Mouse (Mus musculus): ENCODE data around the gene Unc79.

The Unc79 gene

DNA sequence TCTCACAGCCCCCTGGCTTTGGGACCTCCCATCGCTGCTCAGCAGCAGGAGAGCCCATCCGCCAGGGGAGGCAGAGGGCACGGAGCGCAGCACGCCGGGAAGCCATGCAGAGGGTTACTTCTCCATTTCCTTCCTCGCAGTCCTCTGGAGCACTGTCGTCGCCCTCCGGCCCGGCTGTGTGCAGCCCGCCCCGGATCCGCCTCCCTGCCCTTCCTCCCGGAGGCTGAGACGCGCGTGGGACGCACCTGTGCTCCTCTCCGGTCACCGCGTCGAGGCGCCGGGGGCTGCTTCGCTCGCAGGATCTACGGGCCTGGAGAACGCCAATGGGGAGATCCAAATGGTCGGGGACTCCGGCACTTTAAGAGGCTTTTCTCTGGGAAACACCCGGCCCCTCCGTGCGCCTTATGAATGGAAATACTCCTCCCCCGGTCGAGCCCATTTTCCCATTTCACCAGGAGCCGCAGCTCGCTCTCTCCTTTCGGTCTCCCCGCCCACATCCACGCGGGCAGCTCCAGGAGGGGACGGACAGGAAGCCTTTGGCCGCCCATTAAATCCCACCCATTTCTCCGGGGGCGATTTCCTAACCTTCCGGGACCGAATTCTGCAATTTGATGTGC is at the start of gene Unc79:
Gene Unc79 (plus strand): TSS at position 82 of the 617 bp plus-strand sequence.
- peak; percentile 12 to 33 for DNase-seq

DNA sequence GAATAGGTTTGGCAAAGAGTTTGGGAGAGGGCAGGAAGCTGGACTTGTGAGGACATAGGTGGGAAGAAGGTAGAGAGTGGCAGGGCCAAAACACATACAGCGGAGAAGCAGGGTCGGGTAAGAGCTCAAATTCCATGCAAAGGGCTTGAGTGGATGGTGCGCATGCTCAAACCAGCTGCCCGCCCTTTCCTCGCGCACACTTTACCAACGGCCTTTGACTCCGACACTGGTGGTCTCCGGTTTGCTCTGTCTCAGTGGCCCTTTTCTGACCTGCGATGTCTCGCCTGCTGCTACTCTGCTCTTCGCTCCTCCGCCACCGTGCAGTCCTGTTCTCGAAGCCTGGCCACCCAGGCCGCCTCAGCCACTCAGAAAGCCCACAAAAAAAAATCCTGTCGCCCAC is 49.6 kb upstream of the Unc79 start, which contains the start of gene Cox8c:
Gene Cox8c (plus strand): TSS at position 226 of the 400 bp plus-strand sequence.
- no peak for DNase-seq

DNA sequence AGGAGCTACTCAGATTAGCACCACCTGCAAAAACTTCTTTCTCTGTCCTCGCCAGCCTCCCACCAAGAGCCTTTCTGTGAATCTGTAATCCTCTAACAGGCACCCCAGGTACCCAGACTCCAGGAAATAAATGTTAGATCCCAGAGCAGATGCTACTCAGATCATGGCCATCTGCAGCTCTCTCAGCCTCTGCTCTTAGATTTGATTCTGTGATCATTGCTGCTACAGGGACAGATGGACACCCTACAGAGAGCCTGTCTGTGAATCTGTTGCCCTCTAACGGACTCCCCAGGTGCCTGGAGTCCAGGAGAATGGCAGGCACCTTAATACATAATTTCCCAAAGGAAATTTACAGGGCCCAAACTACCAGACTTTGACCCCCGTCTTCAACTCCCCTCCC is 40.5 kb upstream of the Unc79 start:
- no peak for DNase-seq

DNA sequence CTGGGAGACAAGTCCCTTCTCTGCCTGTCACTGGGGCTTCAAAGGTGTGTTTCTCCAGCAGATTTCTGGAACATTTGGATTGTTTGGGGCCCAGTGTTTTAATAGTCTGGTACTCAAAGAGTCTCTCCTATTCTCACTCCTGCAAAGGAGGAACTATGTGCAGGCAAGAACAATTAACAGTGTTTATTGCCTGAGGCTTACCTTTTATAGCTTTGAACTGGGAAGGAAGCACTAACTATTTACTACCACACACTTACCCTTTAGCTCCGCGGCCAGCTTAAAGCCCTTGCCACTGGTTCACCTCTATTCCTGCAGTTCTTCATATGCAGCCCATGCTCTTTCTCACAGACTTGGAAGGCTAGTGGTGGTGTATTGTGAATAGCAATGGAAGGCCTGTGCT is 32.6 kb upstream of the Unc79 start:
- no peak for DNase-seq

DNA sequence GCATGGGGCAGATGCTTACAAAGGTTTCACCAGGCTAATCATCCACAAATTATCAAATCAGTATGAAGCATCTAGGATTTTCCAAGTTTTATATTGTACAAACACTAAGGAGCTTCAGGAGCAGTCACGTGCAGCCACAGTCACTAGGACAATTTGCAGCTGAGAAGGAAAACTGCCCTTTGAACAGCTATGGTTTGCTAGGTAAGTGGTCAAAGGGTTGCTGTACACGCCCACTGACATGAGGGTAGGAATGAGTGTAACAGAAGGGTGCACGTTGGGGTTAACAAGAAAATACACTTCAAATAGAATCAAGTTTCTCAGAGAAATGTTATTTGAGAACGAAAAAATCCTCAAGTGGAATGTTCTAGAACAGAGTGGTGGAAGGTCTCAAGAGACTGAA is 18.9 kb upstream of the Unc79 start:
- peak; percentile 35 to 43 for DNase-seq

- no peak for DNase-seq
Measured at GRCm38 (mm10) chr12:102930335-102930734, 18.3 kb upstream of the Unc79 start.

DNA sequence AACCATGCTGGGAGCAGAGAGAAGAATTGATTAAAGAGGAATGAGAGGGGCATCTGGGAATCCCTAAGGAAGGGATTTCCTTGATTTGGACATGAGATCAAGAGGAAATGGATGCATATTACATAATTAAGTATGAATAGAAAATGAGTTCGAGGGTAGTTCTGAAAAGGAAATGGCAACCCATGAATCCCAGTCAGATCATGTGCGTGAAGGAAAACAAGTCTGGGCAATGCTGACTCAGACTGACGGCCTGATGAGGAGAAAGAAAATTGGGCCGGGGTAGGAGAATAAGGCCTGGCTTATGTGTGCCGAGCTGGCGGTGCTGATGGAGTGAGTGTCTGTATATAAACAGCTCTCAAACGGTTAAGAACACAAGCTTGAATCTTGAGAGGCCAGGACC is 17.9 kb upstream of the Unc79 start:
- DNase-seq, result no peak

DNA sequence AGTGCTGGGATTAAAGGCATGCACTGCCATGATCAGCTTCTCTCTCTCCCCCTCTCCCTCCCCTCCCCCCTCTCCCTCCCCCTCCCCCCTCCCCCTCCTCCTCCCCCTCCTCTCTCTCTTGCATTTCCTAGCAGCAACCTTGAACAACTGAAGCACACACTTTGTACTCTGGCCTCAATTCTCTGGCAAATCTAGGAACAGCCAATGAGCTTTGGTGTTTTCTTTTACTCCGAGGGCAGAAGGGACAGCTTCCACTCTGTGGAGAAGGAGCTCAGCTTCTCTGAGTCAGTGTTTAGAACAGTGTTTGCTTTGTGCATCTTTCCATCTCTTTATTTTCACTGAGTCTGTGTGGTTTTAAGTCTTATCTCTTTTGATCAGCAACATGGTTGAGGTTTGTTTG is 12.8 kb upstream of the Unc79 start:
- no peak for DNase-seq

DNA sequence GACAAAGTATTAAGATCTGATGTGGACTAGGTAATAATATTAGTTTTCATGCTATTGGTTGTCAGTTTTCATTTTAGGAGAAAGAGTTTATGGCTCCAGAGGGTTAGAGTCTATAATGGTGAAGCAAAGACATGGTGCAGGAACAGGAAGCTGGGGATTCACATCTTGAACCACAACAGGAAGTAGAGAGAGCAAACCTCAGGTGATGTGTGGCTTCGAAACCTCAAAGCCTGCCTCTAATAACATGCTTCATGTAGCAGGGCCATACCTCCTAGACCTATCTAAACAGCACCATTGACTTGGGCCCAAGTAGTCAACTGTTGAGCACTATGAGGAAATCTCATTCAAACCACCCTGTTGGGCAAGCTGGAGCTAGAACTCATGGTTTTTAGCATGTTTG is 3.1 kb upstream of the Unc79 start:
- no peak for DNase-seq

DNA sequence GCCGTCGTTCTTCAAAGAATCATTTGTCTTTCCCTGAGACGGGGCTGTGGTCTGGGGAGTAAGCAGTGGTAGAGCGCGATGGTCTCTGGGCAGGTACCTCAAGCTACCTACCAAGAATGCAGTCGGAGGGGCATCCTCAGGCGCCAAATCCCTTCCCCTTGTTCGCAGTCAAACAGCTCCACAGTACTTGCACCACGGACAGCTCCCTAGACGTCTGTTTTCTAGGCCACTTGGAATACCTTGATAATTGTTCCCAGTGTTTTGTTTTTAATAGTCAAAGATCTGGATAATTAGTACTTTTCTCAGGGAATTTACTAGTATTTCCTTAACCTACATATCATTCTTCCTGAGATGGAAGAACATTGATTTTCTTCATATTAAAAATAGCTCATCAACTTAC is 833 bp upstream of the Unc79 start:
- DNase-seq, result no peak

- DNase-seq, result peak; percentile 21 to 75
Measured at GRCm38 (mm10) chr12:102949395-102950208, 943 bp downstream of the Unc79 start.

GRCm38 (mm10) chr12:102960051-102960775 is 11.6 kb downstream of the Unc79 start:
- DNase-seq, result no peak

DNA sequence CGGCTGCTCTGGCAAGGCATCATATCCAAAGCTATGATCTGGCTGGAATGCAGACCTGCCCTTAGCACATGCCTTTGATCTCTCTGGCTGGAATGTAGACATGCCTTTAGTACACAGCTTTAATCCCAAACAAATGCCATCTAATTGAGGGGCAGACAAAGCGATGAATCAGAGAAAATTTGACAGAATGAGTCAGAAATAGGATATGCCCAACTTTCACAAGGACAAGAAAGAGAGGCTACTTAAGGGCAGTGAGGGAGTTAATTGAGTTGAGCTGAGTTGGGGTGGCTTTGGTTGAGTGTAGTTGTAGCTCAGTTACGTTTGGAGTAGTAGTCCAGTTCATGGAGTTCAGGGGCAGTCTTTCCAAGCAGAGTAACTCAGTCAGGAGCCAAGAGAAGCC is 12.4 kb downstream of the Unc79 start:
- DNase-seq, result no peak

- no peak for DNase-seq
Measured at GRCm38 (mm10) chr12:102964486-102964885, 15.8 kb downstream of the Unc79 start.

DNA sequence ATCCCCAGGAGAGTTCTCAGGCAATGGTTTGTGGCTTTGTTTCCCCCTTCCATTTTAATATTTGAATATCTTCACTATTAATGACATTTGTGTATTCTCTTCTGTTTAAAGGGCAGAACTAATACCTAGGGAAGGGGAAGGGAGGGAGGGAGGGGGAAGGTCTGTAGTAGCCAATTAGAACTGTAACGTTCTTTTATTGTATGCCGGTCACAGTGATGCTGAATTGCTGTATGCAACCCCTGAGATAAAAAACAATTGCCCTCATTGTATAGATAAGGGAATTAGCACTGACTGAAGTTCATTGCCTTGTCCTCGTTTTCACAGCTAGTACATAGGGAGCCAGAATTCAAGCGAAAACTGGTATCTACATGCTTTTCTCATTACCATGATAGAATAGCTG is 31.9 kb downstream of the Unc79 start:
- DNase-seq, result no peak

GRCm38 (mm10) chr12:102981543-102981942 is 32.9 kb downstream of the Unc79 start:
- no peak for DNase-seq

GRCm38 (mm10) chr12:102985401-102985800 is 36.7 kb downstream of the Unc79 start:
- DNase-seq, result no peak

GRCm38 (mm10) chr12:102987736-102988135 is 39.1 kb downstream of the Unc79 start:
- no peak for DNase-seq

DNA sequence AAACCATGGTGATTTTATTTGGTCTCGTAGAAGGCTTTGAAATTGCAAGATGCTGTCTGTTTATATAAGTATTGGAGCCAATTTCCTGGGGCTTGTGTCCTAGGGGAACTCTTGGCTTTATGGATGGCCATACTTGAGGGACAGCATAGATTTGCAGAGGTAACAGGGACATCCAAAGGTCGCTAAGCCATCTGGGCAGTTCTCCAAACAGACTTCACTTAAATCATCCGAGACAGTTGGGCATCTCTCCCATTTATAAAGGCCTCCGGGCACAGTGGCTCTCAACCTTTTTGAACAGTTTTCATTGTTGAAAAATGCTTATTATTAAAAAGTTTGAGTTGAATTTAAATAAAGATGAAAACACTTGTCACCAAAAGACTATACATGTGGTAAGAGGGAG is 59.8 kb downstream of the Unc79 start:
- DNase-seq, result peak in 1 of 2 experiments; percentile 20

DNA sequence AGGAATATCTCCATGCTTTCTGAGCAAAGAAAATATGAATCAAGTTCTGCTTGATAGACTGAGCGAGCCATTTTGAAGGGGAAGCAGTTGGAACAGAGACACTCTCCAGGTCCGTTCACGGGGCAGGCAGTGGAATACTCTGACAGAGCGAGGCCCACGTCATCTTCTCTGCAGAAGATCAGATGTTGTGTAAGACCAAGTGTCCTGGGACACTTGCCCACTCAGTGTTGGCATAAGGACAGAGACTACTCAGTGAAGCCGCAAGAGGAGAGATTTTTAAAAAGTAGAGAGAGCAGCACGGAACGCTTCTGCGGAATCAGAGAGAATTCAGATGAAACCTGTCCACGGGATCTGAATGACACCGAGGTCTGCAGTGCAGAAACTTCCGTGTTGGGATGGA is 69.5 kb downstream of the Unc79 start:
- DNase-seq, result no peak

- no peak for DNase-seq
Measured at GRCm38 (mm10) chr12:103036692-103037091, 88.0 kb downstream of the Unc79 start.

- DNase-seq, result no peak
Measured at GRCm38 (mm10) chr12:103039332-103039731, 90.7 kb downstream of the Unc79 start.

DNA sequence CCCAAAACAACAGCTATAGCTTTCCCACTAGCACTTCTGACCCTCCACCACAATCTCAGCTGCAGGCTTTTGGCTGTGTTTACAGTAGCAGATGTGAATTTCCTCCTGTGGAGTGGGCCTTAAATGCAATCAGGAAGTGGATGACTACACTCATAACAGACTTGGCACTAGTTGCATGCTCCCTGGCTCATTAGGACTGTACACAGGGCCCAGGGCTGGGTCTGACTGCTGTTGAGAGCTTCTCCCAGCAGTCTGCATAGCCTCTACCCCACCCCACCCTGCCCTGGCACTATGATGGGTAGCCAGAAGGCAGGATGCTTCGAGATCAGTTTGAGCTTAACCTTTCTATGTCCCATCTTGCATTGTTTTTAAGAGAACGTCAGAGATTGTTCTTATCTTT is 91.5 kb downstream of the Unc79 start:
- DNase-seq, result no peak

- no peak for DNase-seq
Measured at GRCm38 (mm10) chr12:103041401-103041800, 92.7 kb downstream of the Unc79 start.
